Comparison of ENCODE assay signal across 9 mouse cellular contexts in genomic region chr7:117472781-117473743, GRCm38 (mm10).
DNase-seq lines count a peak whose midpoint lies in the region; ATAC-seq and TF ChIP-seq lines count a peak whose summit lies in the region.
"Had no signal": no experiment of that assay in that cellular context is flagged by ENCODE, and none has a peak within 500 bp of the region (broad histone marks: within the 10 kb centered on the region; RNA-seq: fewer than 3 reads in every experiment).

No protein-coding gene starts in this region.

- WGBS in lung, embryonic 16.5 days, result 49% methylated on average over 19 of the region's 19 CpGs
- 49% methylated on average over 19 of the region's 19 CpGs for WGBS in lung, postnatal 0 days
- 24% methylated on average over 19 of the region's 19 CpGs for WGBS in hindbrain, embryonic 15.5 days

- DNase-seq in embryo, embryonic 9.5 days (ENCODE audit: extremely low spot score), result peak; percentile 20
- no peak for DNase-seq in embryo, embryonic 11 days
- DNase-seq in lung, postnatal 0 days (ENCODE audit: low spot score), result no peak
- DNase-seq in retina, postnatal 1 day, result peak; percentile 90
- no peak for DNase-seq in urinary bladder, postnatal 10 days (ENCODE audit: low spot score)

- H3K4me2 ChIP-seq in lung, embryonic 16.5 days (ENCODE audit: low read depth, low read length), result no peak overlapping the region
- H3K4me2 ChIP-seq in lung, postnatal 0 days (replicated peaks; ENCODE audit: low read depth, low read length), result no peak overlapping the region
- H3K4me2 ChIP-seq in hindbrain, embryonic 15.5 days, result peak overlapping the region; percentile 13; the same call in 1 of the 2 replicates

- H3K9ac ChIP-seq in lung, embryonic 16.5 days (ENCODE audit: low read length), result no peak overlapping the region
- no peak overlapping the region for H3K9ac ChIP-seq in lung, postnatal 0 days (replicated peaks; ENCODE audit: low read depth)
- H3K9ac ChIP-seq in hindbrain, embryonic 15.5 days, result no peak overlapping the region

- H3K4me3 ChIP-seq in lung, embryonic 16.5 days (ENCODE audit: low read length), result no peak overlapping the region
- H3K4me3 ChIP-seq in lung, postnatal 0 days (ENCODE audit: low read depth, low read length), result no peak overlapping the region
- no peak overlapping the region for H3K4me3 ChIP-seq in hindbrain, embryonic 15.5 days
- H3K4me3 ChIP-seq: left cerebral cortex, adult 2 months had no signal

- no peaks in the 10 kb centered on the region for H3K36me3 ChIP-seq in lung, embryonic 16.5 days (ENCODE audit: control insufficient read depth, insufficient read depth, low read length)
- H3K36me3 ChIP-seq in lung, postnatal 0 days (ENCODE audit: insufficient read depth, low read length), result no peaks in the 10 kb centered on the region
- H3K36me3 ChIP-seq in hindbrain, embryonic 15.5 days, result no peaks in the 10 kb centered on the region

- ATAC-seq in lung, embryonic 16.5 days (ENCODE audit: low read depth), result peak; percentile 50; the same call in 1 of the 2 replicates
- no peak for ATAC-seq in lung, postnatal 0 days
- peak; percentile 71 for ATAC-seq in hindbrain, embryonic 15.5 days (ENCODE audit: low FRiP score, low read depth)
- ATAC-seq in megakaryocyte, adult 5-6 weeks (ENCODE audit: poor library complexity, severe bottlenecking), result no peak

- no peaks in the 10 kb centered on the region for H3K9me3 ChIP-seq in lung, embryonic 16.5 days (ENCODE audit: control insufficient read depth, low read length)
- no peaks in the 10 kb centered on the region for H3K9me3 ChIP-seq in lung, postnatal 0 days (ENCODE audit: low read length)
- H3K9me3 ChIP-seq in hindbrain, embryonic 15.5 days, result no peaks in the 10 kb centered on the region

- H3K27me3 ChIP-seq in lung, embryonic 16.5 days (ENCODE audit: control insufficient read depth, insufficient read depth, low read depth, low read length), result no peaks in the 10 kb centered on the region
- no peaks in the 10 kb centered on the region for H3K27me3 ChIP-seq in lung, postnatal 0 days (replicated peaks; ENCODE audit: insufficient read depth, low read length)
- no peaks in the 10 kb centered on the region for H3K27me3 ChIP-seq in hindbrain, embryonic 15.5 days

- TF ChIP-seq EP300 in lung, postnatal 0 days (IDR thresholded peaks at IDR 0.05), result no peak

- H3K4me1 ChIP-seq in lung, embryonic 16.5 days (replicated peaks; ENCODE audit: control insufficient read depth, insufficient read depth, low read length), result peaks cover 8% of the 10 kb centered on the region
- H3K4me1 ChIP-seq in lung, postnatal 0 days (ENCODE audit: insufficient read depth, low read depth, low read length), result no peaks in the 10 kb centered on the region
- peaks cover 32% of the 10 kb centered on the region for H3K4me1 ChIP-seq in hindbrain, embryonic 15.5 days (replicated peaks)

- TF ChIP-seq CTCF in lung, postnatal 0 days (IDR thresholded peaks at IDR 0.05), result no peak

- no peak overlapping the region for H3K27ac ChIP-seq in lung, embryonic 16.5 days (ENCODE audit: low read length)
- no peak overlapping the region for H3K27ac ChIP-seq in lung, postnatal 0 days (ENCODE audit: low read length)
- H3K27ac ChIP-seq in hindbrain, embryonic 15.5 days (replicated peaks), result peak overlapping the region; percentile 72

Comparison
In these comparisons a context has a peak if more than half of its experiments do, and no peak if none do; other contexts are left out.
1. DNase-seq: peak in embryo, embryonic 9.5 days (single experiment) and retina, postnatal 1 day (single experiment); none in embryo, embryonic 11 days (single experiment), lung, postnatal 0 days (single experiment) and urinary bladder, postnatal 10 days (single experiment).
2. ATAC-seq: peak in lung, embryonic 16.5 days (single experiment) and hindbrain, embryonic 15.5 days (single experiment); none in lung, postnatal 0 days (single experiment) and megakaryocyte, adult 5-6 weeks (single experiment).